Mouse (Mus musculus) neural tube, embryonic 11.5 days (tissue): ENCODE measurements at regions not wholly inside any gene's neighbourhood (a gene's known extent, or its start where the extent isn't known, plus 50 kb on each side); places are given as distances from the start of the nearest gene placed in this dataset.

Experiments used
- ATAC-seq: fragments of 200-750 bp; cut with Nextera tagmentation; 2 replicates; pipeline ENCODE4 v1.8.0; 2017; ENCODE audit warnings: moderate number of reproducible peaks, mild to moderate bottlenecking, moderate TSS enrichment, moderate library complexity; ENCODE audit not compliant: insufficient read depth, low FRiP score, low TSS enrichment
- DNase-seq: peaks from one replicate; pipeline ENCODE4 v3.0.0-alpha.2; 2015; ENCODE audit warnings: low spot score
- H3K27ac ChIP-seq: fragments of 300-500 bp; sonication (generic); 2 replicates; pipeline ENCODE4 v1.5.1; 2014; ENCODE audit warnings: low read depth, mild to moderate bottlenecking, low read length
- H3K27me3 ChIP-seq: fragments of 300-500 bp; sonication (generic); 2 replicates; pipeline ENCODE4 v1.6.1; 2014; ENCODE audit warnings: mild to moderate bottlenecking, low read length, mixed read lengths; ENCODE audit not compliant: control insufficient read depth, insufficient read depth
- H3K36me3 ChIP-seq: fragments of 300-500 bp; sonication (generic); 2 replicates; pipeline ENCODE4 v1.6.1; 2014; ENCODE audit warnings: mild to moderate bottlenecking, low read length, moderate library complexity, mixed read lengths; ENCODE audit not compliant: control insufficient read depth, insufficient read depth
- H3K4me1 ChIP-seq: fragments of 300-500 bp; sonication (generic); 2 replicates; pipeline ENCODE4 v1.6.1; 2014; ENCODE audit warnings: low read length, mixed read lengths; ENCODE audit not compliant: control insufficient read depth, insufficient read depth
- H3K4me2 ChIP-seq: fragments of 300-500 bp; sonication (generic); 2 replicates; pipeline ENCODE4 v1.6.1; 2014; ENCODE audit warnings: low read depth, mild to moderate bottlenecking, moderate library complexity
- H3K4me3 ChIP-seq: fragments of 300-500 bp; sonication (generic); 2 replicates; pipeline ENCODE4 v1.5.1; 2014; ENCODE audit warnings: low read depth, low read length
- H3K9ac ChIP-seq: fragments of 300-500 bp; sonication (generic); 2 replicates; pipeline ENCODE4 v1.6.1; 2014; ENCODE audit warnings: mild to moderate bottlenecking, low read length
- H3K9me3 ChIP-seq: fragments of 300-500 bp; sonication (generic); 2 replicates; pipeline ENCODE4 v1.6.1; 2016; ENCODE audit warnings: low read length; ENCODE audit not compliant: control insufficient read depth
- WGBS: fragments of 180-500 bp; shearing (Covaris S2); extraction: QIAGEN DNeasy Blood & Tissue Kit; methylation state at CpG from one replicate; pipeline ENCODE4 v1.1.7; 2014; 5-methylcytosine and 5-hydroxymethylcytosine counted together

- 79% methylated on average over 5 of the region's 5 CpGs for WGBS
- H3K9me3 ChIP-seq = no peaks in the 10 kb centered on the region
- H3K36me3 ChIP-seq = no peaks in the 10 kb centered on the region
- no peak overlapping the region for H3K9ac ChIP-seq
- no peak for ATAC-seq
- no peak overlapping the region for H3K27ac ChIP-seq
- H3K4me1 ChIP-seq = no peaks in the 10 kb centered on the region
- no peak overlapping the region for H3K4me2 ChIP-seq
- no peak overlapping the region for H3K4me3 ChIP-seq
- no peak for DNase-seq
- H3K27me3 ChIP-seq = no peaks in the 10 kb centered on the region
These were observed 118.4 kb upstream of the Maf start for GRCm38 (mm10) chr8:115825899-115826502.

- no peak overlapping the region for H3K9ac ChIP-seq
- no peaks in the 10 kb centered on the region for H3K4me1 ChIP-seq
- H3K9me3 ChIP-seq = no peaks in the 10 kb centered on the region
- ATAC-seq (no peak), DNase-seq (no peak)
- H3K4me2 ChIP-seq = no peak overlapping the region
- no peaks in the 10 kb centered on the region for H3K27me3 ChIP-seq
- H3K4me3 ChIP-seq = no peak overlapping the region
- H3K36me3 ChIP-seq = no peaks in the 10 kb centered on the region
- 87% methylated on average over 6 of the region's 6 CpGs for WGBS
- H3K27ac ChIP-seq = no peak overlapping the region
These were observed 116.8 kb upstream of the Maf start for GRCm38 (mm10) chr8:115824478-115824785.

DNA sequence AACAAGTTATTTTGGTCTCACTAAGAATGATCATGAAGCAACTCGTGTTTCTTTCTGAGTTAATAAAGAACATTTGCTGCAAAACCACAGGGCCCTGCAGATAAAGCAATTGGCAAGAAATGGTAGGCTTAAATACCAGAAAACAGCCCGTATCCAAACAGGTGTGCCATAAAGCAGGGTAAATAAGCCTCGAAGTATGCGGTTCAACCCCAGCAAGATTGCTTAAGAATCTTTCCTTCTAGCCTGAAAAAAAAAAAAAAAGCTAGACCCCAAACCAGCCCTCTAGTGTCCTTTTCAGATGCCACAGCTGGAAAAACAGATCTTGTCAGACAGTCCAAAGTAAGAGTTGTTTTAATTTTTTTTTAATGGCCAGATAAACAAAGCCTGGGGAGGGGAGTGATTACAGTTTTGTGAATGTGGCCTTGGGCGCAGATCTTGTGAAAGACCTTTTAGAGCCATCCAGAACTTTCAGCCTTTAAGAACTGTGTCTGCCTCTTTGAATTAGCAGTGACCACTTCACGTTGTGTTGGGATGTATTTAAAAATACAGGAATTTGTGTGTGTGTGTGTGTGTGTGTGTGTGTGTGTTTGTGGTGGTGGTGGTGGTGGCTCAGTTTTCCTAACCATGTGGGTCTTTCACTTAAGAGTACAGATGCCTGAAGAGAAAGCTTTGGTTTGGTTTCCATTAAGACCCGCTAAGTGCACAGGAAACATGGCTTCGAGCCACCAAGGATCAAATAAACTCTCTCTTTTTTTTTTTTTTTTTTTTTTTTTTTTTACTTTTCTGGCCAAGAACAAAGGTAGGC, 116.3 kb upstream of the Maf start:
- Histone ChIP-seq H3K36me3 (no peaks in the 10 kb centered on the region), H3K27ac (no peak overlapping the region), H3K4me1 (no peaks in the 10 kb centered on the region), H3K4me3 (no peak overlapping the region), H3K27me3 (no peaks in the 10 kb centered on the region), H3K9me3 (no peaks in the 10 kb centered on the region), H3K4me2 (no peak overlapping the region), H3K9ac (no peak overlapping the region)
- no peak for DNase-seq
- no peak for ATAC-seq
- WGBS = 63% methylated on average over 8 of the region's 8 CpGs

DNA sequence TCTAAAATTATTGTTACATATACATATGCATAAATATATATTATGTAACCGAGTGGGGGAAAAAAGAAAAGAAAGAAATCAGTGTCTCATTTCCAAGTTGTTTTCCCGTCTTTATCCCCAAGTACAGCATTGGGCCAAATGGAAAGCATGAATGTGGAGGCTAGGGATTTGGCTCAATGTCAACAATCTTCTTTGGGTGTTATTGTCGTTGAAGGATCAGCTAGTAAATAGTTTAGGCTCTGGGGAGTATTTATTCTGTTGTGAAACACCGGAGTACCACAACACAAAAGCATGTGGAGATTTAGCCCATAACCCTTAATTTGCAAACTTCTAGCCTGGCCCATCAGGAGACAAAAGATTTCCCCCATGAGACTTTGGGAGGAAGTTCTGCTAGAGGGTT, 105.8 kb upstream of the Maf start:
- ATAC-seq = no peak
- Histone ChIP-seq H3K27ac (no peak overlapping the region), H3K27me3 (no peaks in the 10 kb centered on the region), H3K9ac (no peak overlapping the region), H3K4me3 (no peak overlapping the region), H3K4me2 (no peak overlapping the region), H3K4me1 (no peaks in the 10 kb centered on the region), H3K36me3 (no peaks in the 10 kb centered on the region), H3K9me3 (no peaks in the 10 kb centered on the region)
- WGBS = 88% methylated on average over 4 of the region's 4 CpGs
- DNase-seq = no peak

DNA sequence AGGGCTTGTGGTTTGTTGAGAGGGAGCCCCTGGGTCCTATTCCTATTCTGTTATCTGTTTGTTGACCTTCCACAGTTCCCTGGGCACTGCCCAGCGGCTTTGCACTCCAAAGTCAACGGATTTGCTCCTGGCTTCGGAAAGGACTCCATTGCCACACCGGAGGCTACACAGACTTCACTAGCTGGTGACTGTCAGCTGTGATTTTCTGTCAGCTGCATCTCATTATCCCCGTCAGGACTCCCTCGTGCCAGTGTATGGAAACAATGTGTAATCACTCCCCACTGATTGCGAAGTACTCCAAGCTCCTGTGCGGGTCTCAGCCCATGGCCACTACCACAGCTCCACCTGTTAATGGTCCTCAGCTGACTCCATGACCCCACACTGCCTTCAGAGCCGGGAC, 99.0 kb upstream of the Maf start:
- 67% methylated on average over 9 of the region's 9 CpGs for WGBS
- no peak overlapping the region for H3K4me3 ChIP-seq
- no peaks in the 10 kb centered on the region for H3K4me1 ChIP-seq
- no peak overlapping the region for H3K27ac ChIP-seq
- ATAC-seq (no peak), DNase-seq (no peak)
- no peaks in the 10 kb centered on the region for H3K27me3 ChIP-seq
- no peak overlapping the region for H3K4me2 ChIP-seq
- no peak overlapping the region for H3K9ac ChIP-seq
- no peaks in the 10 kb centered on the region for H3K9me3 ChIP-seq
- H3K36me3 ChIP-seq = no peaks in the 10 kb centered on the region

GRCm38 (mm10) chr8:115806139-115806538, 98.5 kb upstream of the Maf start:
- DNase-seq (no peak), ATAC-seq (no peak)
- WGBS = 77% methylated on average over 6 of the region's 6 CpGs
- H3K9me3 ChIP-seq = no peaks in the 10 kb centered on the region
- H3K4me3 ChIP-seq = no peak overlapping the region
- no peak overlapping the region for H3K9ac ChIP-seq
- H3K4me1 ChIP-seq = no peaks in the 10 kb centered on the region
- no peak overlapping the region for H3K4me2 ChIP-seq
- no peaks in the 10 kb centered on the region for H3K36me3 ChIP-seq
- H3K27me3 ChIP-seq = no peaks in the 10 kb centered on the region
- no peak overlapping the region for H3K27ac ChIP-seq

GRCm38 (mm10) chr8:115793587-115793986, 86.0 kb upstream of the Maf start:
- ATAC-seq (no peak), DNase-seq (no peak)
- Histone ChIP-seq H3K9me3 (no peaks in the 10 kb centered on the region), H3K36me3 (no peaks in the 10 kb centered on the region), H3K9ac (no peak overlapping the region), H3K4me1 (no peaks in the 10 kb centered on the region), H3K4me3 (no peak overlapping the region), H3K4me2 (no peak overlapping the region), H3K27me3 (no peaks in the 10 kb centered on the region), H3K27ac (no peak overlapping the region)
- WGBS = 91% methylated on average over 1 of the region's 1 CpGs

- Histone ChIP-seq H3K36me3 (no peaks in the 10 kb centered on the region), H3K4me3 (no peak overlapping the region), H3K9ac (no peak overlapping the region), H3K27me3 (no peaks in the 10 kb centered on the region), H3K27ac (no peak overlapping the region), H3K9me3 (no peaks in the 10 kb centered on the region), H3K4me2 (no peak overlapping the region), H3K4me1 (no peaks in the 10 kb centered on the region)
- ATAC-seq (no peak), DNase-seq (no peak)
- WGBS = 75% methylated on average over 6 of the region's 6 CpGs
These were observed 80.8 kb upstream of the Maf start for GRCm38 (mm10) chr8:115788421-115788820.

DNA sequence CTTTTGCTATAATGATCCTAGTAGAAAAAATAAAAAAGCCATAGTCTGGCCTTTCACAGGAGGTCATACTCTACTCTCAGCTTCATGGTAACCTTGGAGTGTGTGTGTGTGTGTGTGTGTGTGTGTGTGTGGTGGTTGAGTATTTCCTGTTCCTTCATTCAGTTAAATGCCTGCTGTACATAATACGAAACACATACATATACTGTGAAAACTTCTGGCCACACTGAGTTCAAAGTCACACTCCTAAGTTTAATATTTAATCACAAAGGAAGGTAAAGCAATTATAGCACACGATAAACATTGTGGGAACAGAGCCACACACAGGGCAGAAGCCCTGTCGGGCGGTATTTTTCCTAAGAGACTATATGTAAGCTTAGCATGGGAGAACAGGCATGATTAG, 78.6 kb upstream of the Maf start:
- no peak for ATAC-seq
- 95% methylated on average over 4 of the region's 4 CpGs for WGBS
- no peak overlapping the region for H3K4me3 ChIP-seq

More for the DNA sequence above, 78.6 kb upstream of the Maf start:
- no peak overlapping the region for H3K4me2 ChIP-seq
- H3K27me3 ChIP-seq = no peaks in the 10 kb centered on the region
- H3K27ac ChIP-seq = no peak overlapping the region
- no peaks in the 10 kb centered on the region for H3K4me1 ChIP-seq
- DNase-seq = no peak
- H3K36me3 ChIP-seq = no peaks in the 10 kb centered on the region
- H3K9me3 ChIP-seq = no peaks in the 10 kb centered on the region
- H3K9ac ChIP-seq = no peak overlapping the region
